Mouse (Mus musculus): Measurements from ENCODE around the gene Cdsn.

- TF ChIP-seq CTCF (IDR thresholded peaks at IDR 0.05; ENCODE audit: insufficient read depth, low read length), result no peak
- TF ChIP-seq POLR2A (IDR thresholded peaks at IDR 0.05; ENCODE audit: borderline replicate concordance, extremely low read depth, low read depth, low read length), result no peak
These were observed 25.3 kb upstream of the Cdsn start for GRCm38 (mm10) chr17:35526644-35527043.

Data from lung, adult 2 months (tissue).